Mouse (Mus musculus) erythroblast, embryonic 14.5 days (primary cell): ENCODE data around the gene Dnmt1.

Source experiments
- GATA1 ChIP-seq: IDR thresholded peaks from 2 replicates; pipeline ENCODE4 v1.6.1; 2012; ENCODE audit warnings: low read length, inconsistent platforms, mixed read lengths
- TAL1 ChIP-seq: IDR thresholded peaks from 3 replicates; pipeline ENCODE4 v1.6.1; 2012; ENCODE audit warnings: low read length, inconsistent platforms, mixed read lengths

DNA sequence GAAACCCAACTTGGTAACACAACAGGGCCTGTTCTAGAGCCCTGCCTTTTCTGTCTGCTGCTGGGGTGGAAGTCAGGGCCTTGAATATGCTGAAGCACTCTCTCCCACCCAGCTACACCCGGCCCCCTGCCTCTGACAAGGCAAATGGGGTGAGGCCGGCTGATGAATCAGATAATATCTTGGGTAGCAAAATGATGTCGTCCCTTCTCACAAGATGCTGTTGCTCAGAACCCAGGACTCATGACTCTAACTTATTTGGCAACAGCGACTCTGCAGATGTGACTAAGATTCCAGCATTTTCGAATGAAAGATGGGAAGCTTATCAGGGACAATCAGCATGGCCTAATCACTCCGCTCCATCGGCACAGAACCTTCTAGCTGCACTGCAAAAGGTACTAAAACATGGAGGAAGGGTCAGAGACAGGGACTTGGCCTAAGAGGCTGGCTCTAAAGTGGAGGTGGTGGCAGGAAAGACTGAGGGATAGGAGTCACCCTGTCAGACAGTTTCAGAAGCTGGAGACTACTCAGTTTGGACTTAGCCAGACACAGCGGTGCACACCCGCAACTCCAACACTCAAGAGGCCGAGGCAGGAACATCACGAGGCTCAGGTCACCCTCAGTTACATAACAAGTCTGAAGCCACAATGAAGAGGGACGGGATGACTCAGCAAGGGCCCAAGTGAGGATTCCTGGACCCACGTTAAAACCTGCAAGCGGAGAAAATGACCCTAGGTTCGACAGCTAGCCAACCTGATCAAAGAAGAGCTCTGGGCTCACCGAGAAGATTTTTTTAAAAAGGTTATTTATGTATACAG, 13.4 kb downstream of the Dnmt1 start:
- no peak for TF ChIP-seq GATA1
- no peak for TF ChIP-seq TAL1
